Mouse (Mus musculus) common myeloid progenitor, adult 5-6 weeks (primary cell): ENCODE data around the gene Rspo4. TPM values are rescaled to one million over a fixed set of nuclear protein-coding genes. Genes with fewer than 3 reads are reported as not detected.
A peak's percentile ranks its signal among the peaks of the same experiment; 100 is the strongest.

Source experiments
- ATAC-seq: replicated peaks from 2 replicates; pipeline ENCODE4 v1.8.0; 2016; ENCODE audit warnings: low read depth, mild to moderate bottlenecking, moderate TSS enrichment, inconsistent platforms; ENCODE audit not compliant: poor library complexity, severe bottlenecking
- total RNA-seq: library from RNA; stranded (forward); fragments of 200-1000, 187-1606 nt; gene quantifications from 2 replicates; pipeline ENCODE4 v1.2.3, GENCODE M21; 2017

Gene Rspo4
- total RNA-seq, 1 experiment from 2014 or later: not detected

- ATAC-seq: 0 out of 2 replicates have a peak, but pooled peaks have one; percentile 6
Observed at GRCm38 (mm10) chr2:151910498-151910897, 67.8 kb downstream of the Rspo4 start.

- peak; percentile 67 for ATAC-seq
Observed at GRCm38 (mm10) chr2:151910919-151911500, 68.3 kb downstream of the Rspo4 start, which contains the start of gene Angpt4. Gene Angpt4 (plus strand): TSS chr2:151911210.

- ATAC-seq: no peak
Observed at GRCm38 (mm10) chr2:151911751-151912150, 69.0 kb downstream of the Rspo4 start.

- no peak for ATAC-seq
Observed at GRCm38 (mm10) chr2:151914120-151914519, 71.4 kb downstream of the Rspo4 start.

- ATAC-seq: no peak
Observed at GRCm38 (mm10) chr2:151915111-151915510, 72.4 kb downstream of the Rspo4 start.

GRCm38 (mm10) chr2:151916061-151916831 is 73.5 kb downstream of the Rspo4 start:
- ATAC-seq: no peak

- no peak for ATAC-seq
Observed at GRCm38 (mm10) chr2:151919140-151919539, 76.4 kb downstream of the Rspo4 start.

- no peak for ATAC-seq
Observed at GRCm38 (mm10) chr2:151921068-151921467, 78.3 kb downstream of the Rspo4 start.

GRCm38 (mm10) chr2:151921596-151921995 is 78.9 kb downstream of the Rspo4 start:
- ATAC-seq: no peak

Other genes with a start within 250 kb of the Rspo4 start
- not detected in 2 replicates for gene Snph, start 210.3 kb upstream of the Rspo4 start, total RNA-seq
- not detected in 2 replicates for gene Rad21l, start 174.4 kb upstream of the Rspo4 start, total RNA-seq
- gene Tmem74b, start 140.9 kb upstream of the Rspo4 start, total RNA-seq: not detected in 2 replicates
- gene Psmf1, start 98.7 kb upstream of the Rspo4 start, total RNA-seq: 16.6 TPM in 2 replicates
- gene Angpt4, start 68.3 kb downstream of the Rspo4 start, total RNA-seq: not detected in 2 replicates
- 3.4 and 6.7 TPM in 2 replicates for gene Fam110a, start 137.3 kb downstream of the Rspo4 start, total RNA-seq
- gene Slc52a3, start 153.6 kb downstream of the Rspo4 start, total RNA-seq: 0.87 and 1.1 TPM in 2 replicates
- gene Scrt2, start 238.6 kb downstream of the Rspo4 start, total RNA-seq: not detected in 2 replicates